Mouse (Mus musculus) heart, postnatal 10 days (tissue): ENCODE data around the gene Astl. TPM values are rescaled to one million over a fixed set of nuclear protein-coding genes. Genes with fewer than 3 reads are reported as not detected.

Experiments used
- DNase-seq, 2 experiments: peaks; one replicate each; pipeline ENCODE4 v3.0.0; 2021
- intact Hi-C: fragments of 180-260 bp; cut with DNase I; formaldehyde crosslinking; loops from one replicate; pipeline ENCODE4 v1.15.1; 2025
- total RNA-seq, 2 experiments: library from RNA; stranded (reverse); gene quantifications; 2 replicates each; pipeline ENCODE4 v1.2.3; 2021

Gene Astl
- total RNA-seq, 2 experiments from 2014 or later = not detected

DNA sequence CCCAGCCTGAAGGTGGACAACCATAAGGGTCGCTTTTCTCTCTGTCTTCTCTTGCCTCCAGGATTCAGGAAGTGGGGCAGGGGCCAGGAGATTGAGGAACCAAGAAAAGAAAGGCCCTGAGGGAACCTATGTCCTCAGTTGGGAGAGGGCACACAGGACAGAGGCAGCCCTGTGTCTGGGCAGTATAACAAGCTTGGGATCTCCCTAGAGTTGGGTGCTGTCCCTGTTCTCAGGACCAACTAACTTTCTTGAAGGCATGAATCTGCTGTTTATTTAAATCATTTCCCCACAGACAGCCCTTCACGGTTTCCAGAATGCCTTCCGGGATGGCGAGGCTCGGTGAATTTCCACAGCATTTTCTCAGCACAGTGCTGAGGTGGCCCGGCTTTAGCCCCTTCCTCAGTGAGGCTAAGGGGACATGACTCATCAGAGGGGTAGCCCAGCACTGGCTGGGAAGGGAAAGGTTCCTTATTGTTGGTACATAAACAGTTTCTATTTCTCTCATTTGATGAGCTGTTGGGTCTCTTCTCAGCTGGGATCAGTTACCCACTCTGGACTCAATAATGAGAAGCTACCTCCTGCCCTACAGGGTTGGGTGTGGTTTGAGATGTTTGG is 15.7 kb upstream of the Astl start:
- DNase-seq = no peak
- intact Hi-C loops = no loop called here

GRCm38 (mm10) chr2:127323667-127324066 is 14.8 kb upstream of the Astl start:
- DNase-seq = no peak
- intact Hi-C loops = no loop called here

DNA sequence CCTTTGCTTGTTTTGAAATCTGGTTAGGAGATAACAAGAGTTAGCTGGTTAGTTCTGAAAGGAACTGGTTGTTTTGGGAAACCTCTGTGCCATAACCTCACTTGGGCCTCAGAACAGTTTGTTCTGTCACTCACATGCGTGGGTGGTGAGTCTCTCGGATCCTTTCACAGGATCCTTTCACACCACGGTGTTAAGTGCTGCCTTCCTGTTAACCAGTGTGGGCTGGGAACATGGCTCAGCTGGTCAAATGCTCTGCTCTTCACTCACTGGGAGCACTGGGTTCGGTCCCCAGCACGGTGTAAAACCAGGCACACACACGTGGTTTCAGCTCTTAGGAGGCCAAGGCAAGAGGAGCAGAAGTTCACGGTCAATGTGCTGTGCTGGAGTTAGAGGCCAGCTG is 14.0 kb upstream of the Astl start:
- intact Hi-C loops = no loop called here
- no peak for DNase-seq

GRCm38 (mm10) chr2:127328090-127328851 is 10.2 kb upstream of the Astl start:
- intact Hi-C loops = no loop called here
- DNase-seq = peak in 1 of 2 experiments; percentile 24

GRCm38 (mm10) chr2:127332807-127333570 is 5.5 kb upstream of the Astl start:
- intact Hi-C loops = no loop called here
- no peak for DNase-seq

- intact Hi-C loops = no loop called here
- no peak for DNase-seq
These were observed 4.4 kb upstream of the Astl start for GRCm38 (mm10) chr2:127333945-127334603.

- intact Hi-C loops = loop anchor here (5.0 kb wide), 1 partner anchor 63 kb away; the partner anchor contains the start of gene Stard7
These were observed 3.3 kb upstream of the Astl start for GRCm38 (mm10) chr2:127335078-127335541.

DNA sequence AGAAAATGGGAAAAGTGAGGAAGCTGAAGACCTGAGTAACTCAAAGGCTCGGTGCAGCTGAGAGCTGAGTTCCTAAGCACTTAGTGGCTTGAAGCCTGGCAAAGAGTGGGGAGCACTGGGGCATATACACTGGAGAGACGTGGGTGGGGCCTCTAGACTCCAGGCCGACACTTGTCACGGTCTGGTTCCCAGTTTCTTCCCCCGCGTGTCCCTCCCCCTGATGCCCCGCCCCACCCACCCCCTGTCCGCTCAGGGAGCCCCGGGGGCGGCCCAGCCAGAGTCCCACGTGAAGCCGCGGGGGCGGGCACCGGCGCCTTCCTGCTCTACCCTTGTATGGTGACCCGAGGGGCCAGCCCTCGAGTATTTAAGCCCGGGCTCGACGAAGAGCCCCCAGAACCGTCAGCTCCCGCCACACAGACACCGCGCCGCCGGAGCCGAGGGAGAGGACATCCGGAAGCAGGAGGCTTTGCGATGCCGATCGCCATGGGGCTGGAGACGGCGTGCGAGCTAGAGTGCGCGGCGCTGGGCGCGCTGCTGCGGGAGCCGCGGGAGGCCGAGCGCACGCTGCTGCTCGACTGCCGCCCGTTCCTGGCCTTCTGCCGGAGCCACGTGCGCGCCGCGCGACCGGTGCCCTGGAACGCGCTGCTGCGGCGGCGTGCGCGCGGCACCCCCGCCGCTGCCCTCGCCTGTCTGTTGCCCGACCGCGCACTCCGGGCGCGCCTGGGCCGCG is 2.5 kb upstream of the Astl start, which contains the start of gene Dusp2:
Gene Dusp2 (plus strand): TSS at position 393 of the 730 bp plus-strand sequence.
- intact Hi-C loops = loop anchor here (5.0 kb wide), 1 partner anchor 64 kb away; the partner anchor contains the start of gene Stard7
- peak; percentile 83 to 84 for DNase-seq

More at GRCm38 (mm10) chr2:127335078-127335541, 3.3 kb upstream of the Astl start:
- DNase-seq = no peak

DNA sequence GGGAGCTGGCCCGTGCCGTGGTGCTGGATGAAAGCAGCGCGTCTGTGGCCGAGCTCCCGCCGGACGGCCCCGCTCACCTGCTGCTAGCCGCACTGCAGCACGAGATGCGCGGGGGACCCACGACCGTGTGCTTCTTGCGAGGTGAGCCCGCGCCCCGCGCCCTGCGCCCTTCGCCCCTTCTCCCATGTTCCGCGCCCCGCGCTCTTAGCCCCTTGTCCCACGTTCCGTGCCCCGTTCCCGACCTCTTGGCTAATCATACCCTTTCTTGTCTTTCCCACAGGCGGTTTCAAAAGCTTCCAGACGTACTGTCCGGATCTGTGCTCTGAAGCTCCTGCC is 2.0 kb upstream of the Astl start:
- no peak for DNase-seq
- intact Hi-C loops = loop anchor here (5.0 kb wide), 1 partner anchor 64 kb away; the partner anchor contains the start of gene Stard7

GRCm38 (mm10) chr2:127336885-127337284 is 1.6 kb upstream of the Astl start:
- no peak for DNase-seq
- intact Hi-C loops = loop anchor here (5.0 kb wide), 1 partner anchor 65 kb away; the partner anchor contains the start of gene Stard7

DNA sequence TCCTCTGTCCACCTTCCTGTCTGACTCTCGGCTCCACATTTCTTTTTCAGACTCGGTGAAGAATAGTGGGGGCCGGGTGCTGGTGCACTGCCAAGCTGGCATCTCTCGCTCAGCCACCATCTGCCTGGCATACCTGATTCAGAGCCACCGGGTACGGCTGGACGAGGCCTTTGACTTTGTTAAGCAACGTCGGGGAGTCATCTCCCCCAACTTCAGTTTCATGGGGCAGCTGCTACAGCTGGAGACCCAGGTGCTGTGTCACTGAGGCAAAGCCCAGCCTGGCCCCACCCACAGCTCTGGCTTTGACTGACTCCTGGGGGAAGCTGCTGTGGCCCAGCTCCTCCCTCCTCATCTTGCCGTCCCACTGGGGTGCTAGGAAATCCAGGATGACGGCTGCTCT is 908 bp upstream of the Astl start:
- no peak for DNase-seq
- intact Hi-C loops = loop anchor here (5.0 kb wide), 1 partner anchor 65 kb away; the partner anchor contains the start of gene Stard7

DNA sequence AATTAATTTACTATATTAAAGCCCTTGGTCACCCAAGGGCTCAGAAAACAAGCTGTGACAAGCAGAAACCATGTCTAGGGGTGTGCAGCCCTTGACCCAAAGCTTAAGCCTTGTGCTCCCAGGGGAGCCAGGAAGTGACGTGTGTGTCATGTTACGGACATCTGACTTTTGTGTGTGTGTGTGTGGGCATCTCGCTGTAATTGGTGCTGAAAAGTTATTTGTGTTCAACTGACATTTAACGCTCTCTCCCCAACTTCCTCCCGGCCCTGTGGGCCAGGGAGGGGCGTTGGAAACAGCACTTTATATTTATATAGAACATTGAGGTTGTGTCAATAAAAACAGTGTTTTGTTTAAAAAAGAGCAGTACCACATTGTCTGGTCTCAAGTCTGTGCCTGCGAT is 427 bp upstream of the Astl start:
- intact Hi-C loops = loop anchor here (5.0 kb wide), 1 partner anchor 66 kb away; the partner anchor contains the start of gene Stard7

DNA sequence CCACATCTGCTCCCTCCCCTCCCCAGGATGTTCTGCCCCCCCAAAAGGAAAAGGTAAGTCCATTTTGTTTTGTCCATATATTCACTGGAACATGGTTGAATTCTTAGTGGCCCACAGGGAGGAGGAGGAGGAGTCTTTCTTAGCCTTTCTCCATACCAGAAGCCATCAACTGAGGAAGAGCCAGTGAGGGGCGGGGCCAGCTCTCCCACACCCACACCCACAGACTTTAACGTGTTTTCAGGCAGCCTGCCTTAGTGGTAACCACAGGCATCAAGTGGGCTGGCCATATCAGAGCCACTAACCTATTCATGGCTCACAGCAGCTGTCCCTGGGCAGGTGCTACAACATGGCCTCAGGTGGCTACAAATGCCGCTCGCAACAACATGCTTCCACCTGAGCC is 394 bp downstream of the Astl start:
- intact Hi-C loops = loop anchor here (5.0 kb wide), 1 partner anchor 67 kb away; the partner anchor contains the start of gene Stard7

More for the DNA sequence above, 427 bp upstream of the Astl start:
- no peak for DNase-seq

GRCm38 (mm10) chr2:127339262-127339661 is 823 bp downstream of the Astl start:
- no peak for DNase-seq
- intact Hi-C loops = loop anchor here (5.0 kb wide), 1 partner anchor 67 kb away; the partner anchor contains the start of gene Stard7

More for the DNA sequence above, 394 bp downstream of the Astl start:
- DNase-seq = no peak

- intact Hi-C loops = loop anchor here (1.0 to 2.0 kb wide), 3 partner anchors 33 to 176 kb away; no protein-coding TSS in a partner anchor
- peak; percentile 65 to 78 for DNase-seq
These were observed 2.7 kb downstream of the Astl start for GRCm38 (mm10) chr2:127341159-127341558.

DNA sequence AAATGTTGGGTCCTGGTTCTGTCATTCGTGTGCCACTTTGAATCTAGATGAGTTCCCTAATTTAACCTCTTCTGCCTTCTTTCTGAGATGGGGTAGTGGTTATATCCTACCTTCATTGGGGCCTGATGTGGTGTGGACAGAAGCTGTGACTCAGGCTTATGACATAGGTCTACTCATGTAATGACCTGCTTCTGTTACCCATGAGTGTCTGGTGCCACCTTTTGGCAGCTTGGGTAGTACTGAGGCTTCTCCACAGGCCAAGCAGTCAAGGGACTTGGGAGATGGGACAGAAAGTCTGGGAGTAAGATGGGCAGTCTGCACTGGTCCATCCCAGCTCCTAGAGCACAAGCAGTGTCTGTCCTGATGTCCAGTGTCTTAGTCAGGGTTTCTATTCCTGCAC is 7.9 kb downstream of the Astl start:
- DNase-seq = no peak
- intact Hi-C loops = no loop called here

GRCm38 (mm10) chr2:127347147-127347985 is 8.9 kb downstream of the Astl start:
- no peak for DNase-seq
- intact Hi-C loops = no loop called here

GRCm38 (mm10) chr2:127353881-127354280 is 15.4 kb downstream of the Astl start:
- intact Hi-C loops = no loop called here
- DNase-seq = no peak
